Mouse (Mus musculus) cerebellum, adult 2 months (tissue): ENCODE measurements at regions not wholly inside any gene's neighbourhood (a gene's known extent, or its start where the extent isn't known, plus 50 kb on each side); places are given as distances from the start of the nearest gene placed in this dataset.

Experiments
- DNase-seq, 2 experiments: peaks; one replicate each; pipeline ENCODE4 v3.0.0; 2021
- H3K27ac ChIP-seq: fragments of 200-500 bp; 2 replicates; pipeline ENCODE4 v1.5.1; 2012; ENCODE audit warnings: low read length, control low read depth, inconsistent platforms; ENCODE audit not compliant: insufficient read depth
- H3K27me3 ChIP-seq: fragments of 200-500 bp; 2 replicates; pipeline ENCODE4 v1.6.1; 2012; ENCODE audit warnings: inconsistent platforms, mild to moderate bottlenecking, low read length, moderate library complexity; ENCODE audit not compliant: control insufficient read depth, insufficient read depth
- H3K4me1 ChIP-seq: fragments of 200-500 bp; 2 replicates; pipeline ENCODE4 v1.6.1; 2011; ENCODE audit warnings: low read length; ENCODE audit not compliant: control insufficient read depth, insufficient read depth
- H3K4me3 ChIP-seq: fragments of 200-500 bp; replicated peaks from 2 replicates; pipeline ENCODE3; 2011; ENCODE audit warnings: mild to moderate bottlenecking, low read depth, low read length, control low read depth; ENCODE audit not compliant: insufficient read depth
- CTCF ChIP-seq: fragments of 200-500 bp; IDR thresholded peaks from 2 replicates; pipeline ENCODE4 v1.5.1; 2011; ENCODE audit warnings: low read depth, mild to moderate bottlenecking, control low read depth, low read length, moderate library complexity, borderline replicate concordance; ENCODE audit not compliant: insufficient read depth
- POLR2A ChIP-seq: fragments of 200-500 bp; IDR thresholded peaks from 2 replicates; pipeline ENCODE4 v1.6.1; 2011; ENCODE audit warnings: low read length, control low read depth, borderline replicate concordance; ENCODE audit not compliant: insufficient read depth
- WGBS: fragments of 180-500 bp; shearing (Covaris S2); methylation state at CpG from one replicate; pipeline ENCODE4 v1.1.7; 2018; 5-methylcytosine and 5-hydroxymethylcytosine counted together

- no peaks in the 10 kb centered on the region; the same call in 1 of the 2 replicates for H3K27me3 ChIP-seq
- H3K4me3 ChIP-seq = no peak overlapping the region
- no peaks in the 10 kb centered on the region for H3K4me1 ChIP-seq
- 96% methylated on average over 7 of the region's 7 CpGs for WGBS
- DNase-seq = no peak
- H3K27ac ChIP-seq = no peak overlapping the region
- no peak for TF ChIP-seq POLR2A
- no peak for TF ChIP-seq CTCF
These were observed 459.5 kb upstream of the Lmcd1 start for GRCm38 (mm10) chr6:111813982-111814603.

GRCm38 (mm10) chr6:111815150-111815549, 458.4 kb upstream of the Lmcd1 start:
- Histone ChIP-seq H3K4me1 (no peaks in the 10 kb centered on the region), H3K27me3 (no peaks in the 10 kb centered on the region; the same call in 1 of the 2 replicates), H3K27ac (no peak overlapping the region), H3K4me3 (no peak overlapping the region)
- TF ChIP-seq POLR2A (no peak), CTCF (no peak)
- no peak for DNase-seq

- H3K27ac ChIP-seq = no peak overlapping the region
- 82% methylated on average over 3 of the region's 3 CpGs for WGBS
- H3K4me3 ChIP-seq = no peak overlapping the region
- no peak for DNase-seq
- no peaks in the 10 kb centered on the region for H3K4me1 ChIP-seq
- H3K27me3 ChIP-seq = no peaks in the 10 kb centered on the region; the same call in 1 of the 2 replicates
- no peak for TF ChIP-seq POLR2A
- no peak for TF ChIP-seq CTCF
These were observed 453.3 kb upstream of the Lmcd1 start for GRCm38 (mm10) chr6:111820265-111820664.

GRCm38 (mm10) chr6:111844321-111844835, 429.2 kb upstream of the Lmcd1 start:
- Histone ChIP-seq H3K4me1 (no peaks in the 10 kb centered on the region), H3K4me3 (no peak overlapping the region), H3K27ac (no peak overlapping the region), H3K27me3 (no peaks in the 10 kb centered on the region; the same call in 1 of the 2 replicates)
- DNase-seq = no peak
- WGBS = 53% methylated on average over 6 of the region's 6 CpGs
- TF ChIP-seq CTCF = no peak
- no peak for TF ChIP-seq POLR2A

GRCm38 (mm10) chr6:111866101-111866598, 407.4 kb upstream of the Lmcd1 start:
- TF ChIP-seq POLR2A = no peak
- TF ChIP-seq CTCF = no peak
- H3K27ac ChIP-seq = no peak overlapping the region
- no peaks in the 10 kb centered on the region; the same call in 1 of the 2 replicates for H3K27me3 ChIP-seq
- H3K4me1 ChIP-seq = peaks cover 5% of the 10 kb centered on the region; the same call in 1 of the 2 replicates
- DNase-seq = peak; percentile 79 to 94
- H3K4me3 ChIP-seq = no peak overlapping the region
- 9% methylated on average over 3 of the region's 3 CpGs for WGBS

GRCm38 (mm10) chr6:111882557-111882956, 391.0 kb upstream of the Lmcd1 start:
- DNase-seq = no peak
- H3K4me1 ChIP-seq = no peaks in the 10 kb centered on the region
- TF ChIP-seq POLR2A = no peak
- no peak for TF ChIP-seq CTCF
- no peaks in the 10 kb centered on the region; the same call in 1 of the 2 replicates for H3K27me3 ChIP-seq
- no peak overlapping the region for H3K27ac ChIP-seq
- H3K4me3 ChIP-seq = no peak overlapping the region
- WGBS = 93% methylated on average over 1 of the region's 1 CpGs

- no peak overlapping the region for H3K27ac ChIP-seq
- TF ChIP-seq POLR2A = no peak
- TF ChIP-seq CTCF = no peak
- WGBS = 55% methylated on average over 1 of the region's 1 CpGs
- no peaks in the 10 kb centered on the region for H3K4me1 ChIP-seq
- DNase-seq = no peak
- H3K27me3 ChIP-seq = no peaks in the 10 kb centered on the region; the same call in 1 of the 2 replicates
- no peak overlapping the region for H3K4me3 ChIP-seq
These were observed 389.6 kb upstream of the Lmcd1 start for GRCm38 (mm10) chr6:111883946-111884345.

GRCm38 (mm10) chr6:111911997-111912396, 361.6 kb upstream of the Lmcd1 start:
- 63% methylated on average over 2 of the region's 2 CpGs for WGBS
- Histone ChIP-seq H3K4me3 (no peak overlapping the region), H3K4me1 (no peaks in the 10 kb centered on the region), H3K27me3 (no peaks in the 10 kb centered on the region; the same call in 1 of the 2 replicates), H3K27ac (no peak overlapping the region)
- no peak for DNase-seq
- TF ChIP-seq CTCF (no peak), POLR2A (no peak)
